ENCODE assay signal across 21 mouse cellular contexts in the genomic region with DNA sequence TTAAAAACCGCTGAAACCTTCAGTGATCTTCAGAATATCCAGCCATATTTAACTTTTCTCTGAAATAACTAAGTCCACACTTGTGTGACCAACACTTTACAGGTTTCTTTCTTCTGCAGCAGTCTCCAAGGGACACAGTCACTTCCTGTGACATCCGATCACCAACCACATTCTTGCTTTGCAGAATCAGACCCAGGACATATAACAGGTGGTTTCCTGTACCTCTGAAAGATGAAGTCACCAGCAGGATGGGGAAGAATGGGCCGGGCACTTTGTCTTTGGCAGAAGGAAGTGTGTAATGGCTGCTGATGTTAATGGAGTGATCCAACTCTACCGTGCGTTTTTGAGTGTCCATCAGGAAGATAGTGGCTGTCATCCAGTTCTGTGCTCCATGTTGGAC.
DNase-seq lines count a peak whose midpoint lies in the region; ATAC-seq lines count a peak whose summit lies in the region.
"Had no signal": no experiment of that assay in that cellular context is flagged by ENCODE, and none has a peak within 500 bp of the region (broad histone marks: within the 10 kb centered on the region; RNA-seq: fewer than 3 reads in every experiment).

No protein-coding gene starts in this region.

- DNase-seq in 416B (ENCODE audit: low read depth): peak; percentile 81
- DNase-seq in adrenal gland, adult 8-10 months: no peak
- DNase-seq in cerebellum, postnatal 14 days: no peak
- DNase-seq in layer of hippocampus, adult 9-11 months: no peak
- DNase-seq: adrenal gland, postnatal 10 days; adrenal gland, postnatal 25 days; B cell, adult 2 months; cerebellum, adult 11-12 months; cerebellum, adult 2 months; cerebellum, adult 9-10 months; cerebellum, postnatal 10 days; cerebellum, postnatal 36 days had no signal

- peak; percentile 58 for ATAC-seq in common myeloid progenitor, adult 5-6 weeks (replicated peaks; ENCODE audit: low read depth, poor library complexity, severe bottlenecking)
- ATAC-seq in hematopoietic stem cell, adult 5-6 weeks (replicated peaks in 1 of 2; ENCODE audit: insufficient read depth in 1 of 2, low FRiP score in 2 of 2, low TSS enrichment in 1 of 2, low read depth in 1 of 2, poor library complexity in 2 of 2, severe bottlenecking in 2 of 2): peak; percentile 68 to 79
- peak; percentile 54 for ATAC-seq in megakaryocyte progenitor cell, adult 5-6 weeks (replicated peaks; ENCODE audit: poor library complexity)
- ATAC-seq in erythroid progenitor cell, adult 5-6 weeks (replicated peaks; ENCODE audit: low FRiP score, poor library complexity, severe bottlenecking): no peak
- ATAC-seq: activated CD4-positive, CD25-positive, alpha-beta regulatory T cell, adult 4 months; CD4-positive, CD25-positive, alpha-beta regulatory T cell, adult 4 months; forebrain, embryonic 14.5 days; forebrain, embryonic 16.5 days; Patski had no signal
